Mouse (Mus musculus): ENCODE measurements around the gene Icmt.

DNA sequence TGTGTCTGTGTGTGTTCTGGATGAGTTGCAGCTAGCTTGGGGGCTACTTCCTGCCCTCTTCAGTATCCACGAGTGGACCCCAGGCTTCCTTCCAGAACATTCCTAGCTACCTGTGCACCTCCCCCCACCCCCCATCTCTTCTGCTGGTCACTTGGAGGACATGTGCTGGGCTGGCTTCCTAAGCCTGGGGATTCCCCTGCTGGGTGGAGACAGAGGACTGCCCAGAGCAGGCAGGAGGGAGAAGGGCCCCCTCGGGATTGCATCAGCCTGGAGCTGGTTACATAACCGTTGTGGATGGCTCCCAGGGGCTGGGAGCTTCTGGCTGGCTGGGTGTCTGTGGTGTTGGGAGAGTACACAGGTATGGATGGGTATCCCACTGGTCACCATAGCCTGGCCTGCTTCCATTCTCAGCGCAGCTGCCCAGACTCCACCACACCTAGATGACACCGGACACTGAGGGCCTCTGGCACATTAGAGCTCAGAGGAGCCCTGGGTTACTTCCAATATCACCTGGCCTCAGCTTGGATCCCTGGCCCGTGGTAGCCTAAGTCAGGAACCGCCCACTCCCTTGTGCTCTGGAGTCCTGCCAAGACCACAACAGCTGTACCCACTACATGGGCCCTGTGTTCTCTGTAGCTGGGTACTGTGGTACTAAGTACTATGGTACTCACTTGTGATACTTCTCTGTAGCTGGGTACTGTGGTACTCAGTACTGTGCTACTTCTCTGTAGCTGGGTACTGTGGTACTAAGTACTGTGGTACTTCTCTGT is 48.3 kb downstream of the Icmt start:
- TF ChIP-seq CTCF (IDR thresholded peaks at IDR 0.05; ENCODE audit: control insufficient read depth, insufficient read depth, insufficient replicate concordance, low read depth, low read length) (no peak), POLR2A (IDR thresholded peaks at IDR 0.05; ENCODE audit: control insufficient read depth, low read depth, low read length) (no peak)
